ENCODE assay signal across 12 mouse cellular contexts in genomic region chr7:133311116-133311801, GRCm38 (mm10).
"Had no signal": no experiment of that assay in that cellular context is flagged by ENCODE, and none has a peak within 500 bp of the region (broad histone marks: within the 10 kb centered on the region; RNA-seq: fewer than 3 reads in every experiment).

No protein-coding gene starts in this region.

- H3K27me3 ChIP-seq: limb, embryonic 13.5 days; midbrain, embryonic 13.5 days had no signal

- H3K4me2 ChIP-seq: limb, embryonic 13.5 days; midbrain, embryonic 13.5 days had no signal

- H3K27ac ChIP-seq: layer of hippocampus, adult 2 months; limb, embryonic 13.5 days; liver, embryonic 14.5 days; midbrain, embryonic 13.5 days had no signal

- DNase-seq: kidney, postnatal 10 days; kidney, postnatal 4 days; left cerebral cortex, postnatal 4 days; lung, adult 18-20 months; lung, postnatal 36 days; thymus, adult 18-20 months; thymus, postnatal 14 days had no signal

- H3K4me3 ChIP-seq: layer of hippocampus, adult 2 months; limb, embryonic 13.5 days; midbrain, embryonic 13.5 days had no signal

- ATAC-seq: lung, postnatal 0 days; midbrain, embryonic 13.5 days had no signal

- H3K9ac ChIP-seq: limb, embryonic 13.5 days; liver, embryonic 14.5 days; midbrain, embryonic 13.5 days had no signal

- H3K36me3 ChIP-seq: limb, embryonic 13.5 days; midbrain, embryonic 13.5 days had no signal

- H3K9me3 ChIP-seq: midbrain, embryonic 13.5 days had no signal
